Mouse (Mus musculus) neural tube, embryonic 12.5 days (tissue): ENCODE results near the gene Pkd1. TPM values are rescaled to one million over a fixed set of nuclear protein-coding genes. Genes with fewer than 3 reads are reported as not detected.

Experiments
- ATAC-seq: fragments of 200-750 bp; cut with Nextera tagmentation; 2 replicates; pipeline ENCODE4 v1.8.0; 2017; ENCODE audit warnings: low read depth, mild to moderate bottlenecking, moderate TSS enrichment, moderate library complexity; ENCODE audit not compliant: low FRiP score
- H3K27ac ChIP-seq: fragments of 300-500 bp; sonication (generic); 2 replicates; pipeline ENCODE4 v1.5.1; 2016
- H3K27me3 ChIP-seq: fragments of 300-500 bp; sonication (generic); replicated peaks from 2 replicates; pipeline ENCODE4 v1.6.1; 2016; ENCODE audit warnings: mild to moderate bottlenecking
- H3K36me3 ChIP-seq: fragments of 300-500 bp; sonication (generic); 2 replicates; pipeline ENCODE4 v1.6.1; 2016; ENCODE audit warnings: mild to moderate bottlenecking
- H3K4me1 ChIP-seq: fragments of 300-500 bp; sonication (generic); 2 replicates; pipeline ENCODE4 v1.6.1; 2016
- H3K4me2 ChIP-seq: fragments of 300-500 bp; sonication (generic); replicated peaks from 2 replicates; pipeline ENCODE4 v1.6.1; 2016; ENCODE audit warnings: mild to moderate bottlenecking
- H3K4me3 ChIP-seq: fragments of 300-500 bp; sonication (generic); 2 replicates; pipeline ENCODE4 v1.5.1; 2016
- H3K9ac ChIP-seq: fragments of 300-500 bp; sonication (generic); 2 replicates; pipeline ENCODE4 v1.6.1; 2016; ENCODE audit warnings: mild to moderate bottlenecking
- H3K9me3 ChIP-seq: fragments of 300-500 bp; sonication (generic); 2 replicates; pipeline ENCODE4 v1.6.1; 2016; ENCODE audit warnings: mild to moderate bottlenecking
- WGBS: fragments of 180-500 bp; shearing (Covaris S2); methylation state at CpG from one replicate; pipeline ENCODE4 v1.1.7; 2016; 5-methylcytosine and 5-hydroxymethylcytosine counted together
- polyA plus RNA-seq: library from polyadenylated mRNA; unstranded; fragments of >200 nt; fragmentation: Nextera tagmentation; extraction: Ambion mirVana; gene quantifications from 2 replicates; pipeline ENCODE4 v1.2.1, GENCODE M21; 2016

The Pkd1 gene
- polyA plus RNA-seq, 1 experiment from 2014 or later: 23.0 TPM

- Histone ChIP-seq H3K36me3 (peaks cover 87% of the 10 kb centered on the region), H3K9ac (no peak overlapping the region), H3K4me1 (no peaks in the 10 kb centered on the region), H3K27me3 (no peaks in the 10 kb centered on the region), H3K27ac (no peak overlapping the region), H3K9me3 (no peaks in the 10 kb centered on the region), H3K4me2 (no peak overlapping the region), H3K4me3 (no peak overlapping the region)
- no peak for ATAC-seq
- 94% methylated on average over 3 of the region's 3 CpGs for WGBS
Observed at GRCm38 (mm10) chr17:24579532-24579931, 29.9 kb downstream of the Pkd1 start.

GRCm38 (mm10) chr17:24580287-24580686 lies 30.7 kb downstream of the Pkd1 start:
- H3K4me2 ChIP-seq: no peak overlapping the region
- H3K4me1 ChIP-seq: no peaks in the 10 kb centered on the region
- H3K27ac ChIP-seq: no peak overlapping the region
- 98% methylated on average over 2 of the region's 2 CpGs for WGBS
- H3K9ac ChIP-seq: no peak overlapping the region
- H3K36me3 ChIP-seq: peaks cover 84% of the 10 kb centered on the region
- no peak for ATAC-seq
- H3K27me3 ChIP-seq: no peaks in the 10 kb centered on the region
- no peaks in the 10 kb centered on the region for H3K9me3 ChIP-seq
- no peak overlapping the region for H3K4me3 ChIP-seq

- WGBS: 73% methylated on average over 5 of the region's 5 CpGs
- H3K36me3 ChIP-seq: peaks cover 84% of the 10 kb centered on the region
- no peak overlapping the region for H3K4me2 ChIP-seq
- ATAC-seq: no peak
- H3K4me3 ChIP-seq: no peak overlapping the region
- H3K9ac ChIP-seq: no peak overlapping the region
- no peaks in the 10 kb centered on the region for H3K4me1 ChIP-seq
- H3K27me3 ChIP-seq: no peaks in the 10 kb centered on the region
- no peak overlapping the region for H3K27ac ChIP-seq
- no peaks in the 10 kb centered on the region for H3K9me3 ChIP-seq
Observed at GRCm38 (mm10) chr17:24583599-24584460, 34.2 kb downstream of the Pkd1 start.

GRCm38 (mm10) chr17:24584520-24584919 lies 34.9 kb downstream of the Pkd1 start:
- no peaks in the 10 kb centered on the region for H3K27me3 ChIP-seq
- ATAC-seq: no peak
- H3K9me3 ChIP-seq: no peaks in the 10 kb centered on the region
- no peak overlapping the region for H3K4me2 ChIP-seq
- H3K9ac ChIP-seq: no peak overlapping the region
- H3K4me3 ChIP-seq: no peak overlapping the region
- H3K27ac ChIP-seq: no peak overlapping the region
- H3K36me3 ChIP-seq: peaks cover 81% of the 10 kb centered on the region
- 79% methylated on average over 3 of the region's 3 CpGs for WGBS
- no peaks in the 10 kb centered on the region for H3K4me1 ChIP-seq

GRCm38 (mm10) chr17:24586532-24586931 lies 36.9 kb downstream of the Pkd1 start:
- Histone ChIP-seq H3K9ac (no peak overlapping the region), H3K4me2 (no peak overlapping the region), H3K9me3 (no peaks in the 10 kb centered on the region), H3K4me3 (no peak overlapping the region), H3K4me1 (no peaks in the 10 kb centered on the region), H3K36me3 (peaks cover 77% of the 10 kb centered on the region), H3K27ac (no peak overlapping the region), H3K27me3 (no peaks in the 10 kb centered on the region)
- whole genome bisulfite sequencing: 96% methylated on average over 4 of the region's 4 CpGs
- ATAC-seq: no peak

GRCm38 (mm10) chr17:24590943-24591342 lies 41.3 kb downstream of the Pkd1 start:
- 93% methylated on average over 3 of the region's 3 CpGs for WGBS
- Histone ChIP-seq H3K9me3 (no peaks in the 10 kb centered on the region), H3K36me3 (peaks cover 90% of the 10 kb centered on the region)

GRCm38 (mm10) chr17:24591695-24592094 lies 42.1 kb downstream of the Pkd1 start:
- H3K36me3 ChIP-seq: peaks cover 90% of the 10 kb centered on the region

More at GRCm38 (mm10) chr17:24590943-24591342, 41.3 kb downstream of the Pkd1 start:
- Histone ChIP-seq H3K4me3 (no peak overlapping the region), H3K4me2 (no peak overlapping the region), H3K4me1 (no peaks in the 10 kb centered on the region), H3K27me3 (no peaks in the 10 kb centered on the region), H3K27ac (no peak overlapping the region), H3K9ac (no peak overlapping the region)
- no peak for ATAC-seq

GRCm38 (mm10) chr17:24593248-24593647 lies 43.6 kb downstream of the Pkd1 start:
- no peaks in the 10 kb centered on the region for H3K4me1 ChIP-seq
- H3K27ac ChIP-seq: no peak overlapping the region
- WGBS: 93% methylated on average over 5 of the region's 5 CpGs
- H3K36me3 ChIP-seq: peaks cover 91% of the 10 kb centered on the region
- H3K9ac ChIP-seq: no peak overlapping the region
- H3K4me2 ChIP-seq: no peak overlapping the region
- H3K4me3 ChIP-seq: no peak overlapping the region
- no peaks in the 10 kb centered on the region for H3K27me3 ChIP-seq
- H3K9me3 ChIP-seq: no peaks in the 10 kb centered on the region
- ATAC-seq: no peak

More at GRCm38 (mm10) chr17:24591695-24592094, 42.1 kb downstream of the Pkd1 start:
- 97% methylated on average over 5 of the region's 5 CpGs for WGBS
- Histone ChIP-seq H3K4me3 (no peak overlapping the region), H3K4me1 (no peaks in the 10 kb centered on the region), H3K4me2 (no peak overlapping the region), H3K27ac (no peak overlapping the region), H3K9me3 (no peaks in the 10 kb centered on the region), H3K27me3 (no peaks in the 10 kb centered on the region), H3K9ac (no peak overlapping the region)
- no peak for ATAC-seq

GRCm38 (mm10) chr17:24593992-24594890 lies 44.6 kb downstream of the Pkd1 start:
- 95% methylated on average over 26 of the region's 26 CpGs for WGBS
- Histone ChIP-seq H3K36me3 (peaks cover 95% of the 10 kb centered on the region), H3K27me3 (no peaks in the 10 kb centered on the region), H3K9me3 (no peaks in the 10 kb centered on the region), H3K27ac (no peak overlapping the region), H3K4me1 (no peaks in the 10 kb centered on the region), H3K9ac (no peak overlapping the region), H3K4me2 (no peak overlapping the region), H3K4me3 (no peak overlapping the region)
- ATAC-seq: no peak

- H3K4me2 ChIP-seq: no peak overlapping the region
- 80% methylated on average over 17 of the region's 17 CpGs for WGBS
- no peak overlapping the region for H3K27ac ChIP-seq
- H3K27me3 ChIP-seq: no peaks in the 10 kb centered on the region
- peaks cover 99% of the 10 kb centered on the region for H3K36me3 ChIP-seq
- no peak overlapping the region for H3K4me3 ChIP-seq
- no peaks in the 10 kb centered on the region for H3K4me1 ChIP-seq
- H3K9ac ChIP-seq: no peak overlapping the region
- H3K9me3 ChIP-seq: no peaks in the 10 kb centered on the region
- no peak for ATAC-seq
Observed at GRCm38 (mm10) chr17:24595126-24596072, 45.8 kb downstream of the Pkd1 start.

- Histone ChIP-seq H3K4me2 (no peak overlapping the region), H3K4me3 (no peak overlapping the region), H3K27me3 (no peaks in the 10 kb centered on the region), H3K27ac (no peak overlapping the region), H3K4me1 (no peaks in the 10 kb centered on the region), H3K9me3 (no peaks in the 10 kb centered on the region), H3K9ac (no peak overlapping the region), H3K36me3 (peaks cover 99% of the 10 kb centered on the region)
- no peak for ATAC-seq
- 84% methylated on average over 5 of the region's 5 CpGs for WGBS
Observed at GRCm38 (mm10) chr17:24596073-24596466, 46.4 kb downstream of the Pkd1 start.
